Mouse (Mus musculus) ES-E14 (cell line): ENCODE measurements at regions not wholly inside any gene's neighbourhood (a gene's known extent, or its start where the extent isn't known, plus 50 kb on each side); places are given as distances from the start of the nearest gene placed in this dataset.

Experiments used
- DNase-seq: peaks from one replicate; pipeline ENCODE4 v3.0.0-alpha.2; 2013; ENCODE audit warnings: low read depth, low spot score
- H3K27ac ChIP-seq: 2 replicates; pipeline ENCODE4 v1.5.1; 2012; ENCODE audit warnings: low read depth, mild to moderate bottlenecking, low read length, moderate library complexity, mixed read lengths; ENCODE audit not compliant: poor library complexity, insufficient read depth, severe bottlenecking
- H3K36me3 ChIP-seq: 2 replicates; pipeline ENCODE4 v1.6.1; 2012; ENCODE audit warnings: mild to moderate bottlenecking, low read length, moderate library complexity, mixed read lengths; ENCODE audit not compliant: control insufficient read depth, poor library complexity, insufficient read depth, severe bottlenecking
- H3K4me1 ChIP-seq, 2 experiments: fragments of 150-350 bp in 1 of 2; sonication (generic) in 1 of 2; 2 replicates each; pipeline ENCODE4 v1.6.1; 2012; ENCODE audit warnings: low read length in 2 of 2, mild to moderate bottlenecking in 1 of 2, mixed read lengths in 1 of 2; ENCODE audit not compliant: control insufficient read depth in 2 of 2, insufficient read depth in 2 of 2, poor library complexity in 1 of 2
- H3K4me3 ChIP-seq, 2 experiments: fragments of 150-350 bp in 1 of 2; sonication (generic) in 1 of 2; 2 replicates each; pipeline ENCODE4 v1.5.1; 2012; ENCODE audit warnings: low read length in 2 of 2, low read depth in 1 of 2, mild to moderate bottlenecking in 1 of 2, mixed read lengths in 1 of 2; ENCODE audit not compliant: insufficient read depth in 1 of 2, poor library complexity in 1 of 2, severe bottlenecking in 1 of 2
- H3K9ac ChIP-seq: 2 replicates; pipeline ENCODE4 v1.6.1; 2012; ENCODE audit warnings: low read depth, mild to moderate bottlenecking, low read length, mixed read lengths; ENCODE audit not compliant: poor library complexity, insufficient read depth, severe bottlenecking
- H3K9me3 ChIP-seq: fragments of 150-350 bp; sonication (generic); 2 replicates; pipeline ENCODE4 v1.6.1; 2012; ENCODE audit warnings: low read depth, mild to moderate bottlenecking, low read length; ENCODE audit not compliant: control insufficient read depth, insufficient read depth
- CHD2 ChIP-seq: IDR thresholded peaks from 2 replicates; pipeline ENCODE4 v1.6.1; 2014; ENCODE audit warnings: mild to moderate bottlenecking, low read depth, low read length, inconsistent platforms
- HCFC1 ChIP-seq: IDR thresholded peaks from 2 replicates; pipeline ENCODE4 v1.6.1; 2012; ENCODE audit warnings: low read length, inconsistent platforms, borderline replicate concordance; ENCODE audit not compliant: insufficient read depth
- MAFK ChIP-seq: IDR thresholded peaks from 2 replicates; pipeline ENCODE4 v1.6.1; 2014; ENCODE audit warnings: mild to moderate bottlenecking, low read depth, low read length, inconsistent platforms; ENCODE audit not compliant: insufficient read depth
- ZC3H11A ChIP-seq: IDR thresholded peaks from 2 replicates; pipeline ENCODE4 v1.6.1; 2012; ENCODE audit warnings: low read depth, mild to moderate bottlenecking, inconsistent platforms, low read length, borderline replicate concordance
- ZNF384 ChIP-seq: IDR thresholded peaks from 2 replicates; pipeline ENCODE4 v1.6.1; 2012; ENCODE audit warnings: low read depth, low read length, inconsistent platforms
- in situ Hi-C, 2 experiments: fragments of 600-800 bp; cut with MboI; formaldehyde crosslinking; loops; one replicate each; pipeline ENCODE4 v1.15.1; 2025; ENCODE audit warnings: low sequenced_read_pairs in 2 of 2, inconsistent platforms in 1 of 2; ENCODE audit not compliant: unreplicated experiment in 2 of 2

- no peaks in the 10 kb centered on the region for H3K9me3 ChIP-seq
- H3K4me3 ChIP-seq, result no peak overlapping the region
- H3K9ac ChIP-seq, result no peak overlapping the region
- in situ Hi-C loops, result no loop called here
- H3K27ac ChIP-seq, result no peak overlapping the region
- no peaks in the 10 kb centered on the region for H3K36me3 ChIP-seq
- TF ChIP-seq HCFC1 (no peak), CHD2 (no peak), ZNF384 (no peak), ZC3H11A (no peak), MAFK (no peak)
- peaks cover 0 to 5% of the 10 kb centered on the region in 2 experiments; a peak in 1 of 4 replicates for H3K4me1 ChIP-seq
- no peak for DNase-seq
These were observed 144.5 kb upstream of the Tox3 start for GRCm38 (mm10) chr8:90492521-90493225.

GRCm38 (mm10) chr8:90491691-90492090 is 143.5 kb upstream of the Tox3 start:
- no peak overlapping the region for H3K27ac ChIP-seq
- H3K9ac ChIP-seq, result no peak overlapping the region
- in situ Hi-C loops, result no loop called here
- TF ChIP-seq ZC3H11A (no peak), ZNF384 (no peak), HCFC1 (no peak), MAFK (no peak), CHD2 (no peak)
- 0 out of 2 replicates have a peak, but pooled peaks cover 2% of the 10 kb centered on the region for H3K9me3 ChIP-seq
- DNase-seq, result no peak
- 0 out of 4 replicates have a peak, but pooled peaks cover 0 to 2% of the 10 kb centered on the region in 2 experiments for H3K4me1 ChIP-seq
- no peak overlapping the region for H3K4me3 ChIP-seq
- no peaks in the 10 kb centered on the region for H3K36me3 ChIP-seq

- DNase-seq, result no peak
- Histone ChIP-seq H3K36me3 (no peaks in the 10 kb centered on the region), H3K9ac (no peak overlapping the region), H3K27ac (no peak overlapping the region), H3K4me3 (no peak overlapping the region), H3K4me1 (no peaks in the 10 kb centered on the region), H3K9me3 (0 out of 2 replicates have a peak, but pooled peaks cover 2% of the 10 kb centered on the region)
- in situ Hi-C loops, result no loop called here
- TF ChIP-seq ZNF384, result no peak
- TF ChIP-seq MAFK, result no peak
- no peak for TF ChIP-seq CHD2
- no peak for TF ChIP-seq ZC3H11A
- TF ChIP-seq HCFC1, result no peak
These were observed 142.7 kb upstream of the Tox3 start for GRCm38 (mm10) chr8:90490734-90491441.

- Histone ChIP-seq H3K4me3 (no peak overlapping the region), H3K9ac (no peak overlapping the region), H3K9me3 (0 out of 2 replicates have a peak, but pooled peaks cover 2% of the 10 kb centered on the region), H3K4me1 (no peaks in the 10 kb centered on the region), H3K27ac (no peak overlapping the region), H3K36me3 (no peaks in the 10 kb centered on the region)
- no peak for TF ChIP-seq MAFK
- TF ChIP-seq CHD2, result no peak
- TF ChIP-seq ZNF384, result no peak
- TF ChIP-seq ZC3H11A, result no peak
- no peak for TF ChIP-seq HCFC1
- in situ Hi-C loops, result no loop called here
- no peak for DNase-seq
These were observed 138.4 kb upstream of the Tox3 start for GRCm38 (mm10) chr8:90486556-90486955.
